Mouse (Mus musculus) lung, postnatal 36 days (tissue): Measurements from ENCODE around the gene Eif4g2.

Experiments
- DNase-seq: peaks from one replicate; pipeline ENCODE4 v3.0.0; 2022; ENCODE audit warnings: mixed read lengths

The Eif4g2 gene

GRCm38 (mm10) chr7:111068181-111068580 lies 14.6 kb downstream of the Eif4g2 start:
- no peak for DNase-seq

DNA sequence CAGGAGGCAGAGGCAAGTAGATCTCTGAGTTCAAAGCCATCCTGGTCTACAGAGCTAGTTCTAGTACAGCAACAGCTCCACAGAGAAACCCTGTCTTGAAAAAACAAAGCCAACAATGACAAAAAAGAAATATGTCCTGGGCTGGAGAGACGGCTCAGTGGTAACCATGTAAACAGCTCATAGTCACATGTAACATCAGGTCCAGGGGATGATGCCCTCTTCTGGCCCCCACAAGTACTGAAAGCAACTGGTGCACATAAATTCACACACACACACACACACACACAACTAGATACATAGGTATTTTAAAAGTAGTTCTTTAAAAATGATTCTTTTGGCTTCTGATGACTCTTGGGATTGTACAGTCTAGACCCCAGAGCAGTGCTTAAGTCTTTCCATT lies 19.9 kb downstream of the Eif4g2 start:
- no peak for DNase-seq

DNA sequence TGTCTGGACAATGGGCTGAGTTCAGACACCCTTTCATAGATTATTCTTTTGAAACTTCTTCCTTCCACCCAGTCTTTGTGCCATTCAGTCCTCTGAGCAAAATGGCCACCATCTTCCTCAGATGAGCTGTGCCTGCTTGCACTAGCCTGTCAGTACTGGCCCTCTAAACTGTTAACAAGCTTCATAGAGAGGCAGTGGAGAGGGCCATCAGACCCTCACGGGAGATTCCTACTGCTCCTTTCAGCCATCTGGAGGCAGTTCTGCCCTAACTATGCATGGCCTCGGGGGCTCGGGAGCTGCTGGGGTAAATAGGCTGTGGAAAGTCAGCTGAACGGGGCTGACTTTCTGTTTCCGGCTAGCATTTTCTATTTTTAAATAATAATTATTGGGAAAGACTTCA lies 23.3 kb downstream of the Eif4g2 start:
- no peak for DNase-seq

DNA sequence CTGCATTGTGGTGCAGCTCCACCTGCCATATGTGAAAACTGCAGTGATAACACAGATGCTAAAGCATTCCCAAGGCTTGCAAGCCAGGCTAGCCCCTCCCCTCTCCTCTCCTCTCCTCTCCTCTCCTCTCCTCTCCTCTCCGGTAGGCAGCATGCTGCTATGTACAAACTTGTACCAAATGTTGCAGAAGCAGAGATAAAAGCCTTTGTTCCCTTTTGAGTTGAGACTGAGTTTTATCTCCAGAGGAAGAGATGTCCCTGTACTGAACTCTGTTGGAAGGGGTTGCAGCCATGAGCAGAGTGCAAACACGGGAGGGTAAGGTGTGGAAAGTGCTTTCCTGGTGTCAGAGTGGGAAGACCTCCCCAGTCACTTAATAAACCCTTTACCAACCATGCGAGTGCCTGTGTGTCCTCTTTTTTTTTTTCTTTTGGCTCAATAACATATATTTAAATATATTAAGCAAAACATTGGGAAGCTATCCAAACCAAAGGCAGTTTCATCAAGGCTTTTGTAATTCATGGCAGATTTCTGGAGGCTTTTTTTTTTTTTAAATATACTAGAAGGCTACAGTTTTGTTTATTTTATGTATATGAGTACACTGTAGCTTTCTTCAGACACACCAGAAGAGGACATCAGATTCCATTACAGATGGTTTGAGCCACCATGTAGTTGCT lies 26.7 kb downstream of the Eif4g2 start:
- DNase-seq, result no peak

DNA sequence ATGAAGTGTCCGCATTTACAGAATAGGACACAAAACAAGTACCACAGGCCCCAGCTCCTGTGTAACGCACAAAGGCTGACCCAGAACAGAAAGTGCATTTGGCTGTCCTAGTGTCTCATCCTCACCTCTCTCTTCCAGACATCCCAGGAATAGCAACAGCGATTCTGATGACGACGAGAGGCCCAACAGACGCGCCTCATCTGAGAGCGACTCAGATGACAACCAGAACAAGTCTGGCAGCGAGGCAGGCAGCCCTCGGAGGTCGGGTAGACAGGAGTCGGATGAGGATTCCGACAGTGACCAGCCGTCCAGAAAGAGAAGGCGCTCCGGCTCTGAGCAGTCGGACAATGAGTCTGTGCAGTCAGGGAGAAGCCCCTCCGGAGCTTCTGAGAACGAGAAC lies 27.6 kb downstream of the Eif4g2 start:
- peak; percentile 6 for DNase-seq

DNA sequence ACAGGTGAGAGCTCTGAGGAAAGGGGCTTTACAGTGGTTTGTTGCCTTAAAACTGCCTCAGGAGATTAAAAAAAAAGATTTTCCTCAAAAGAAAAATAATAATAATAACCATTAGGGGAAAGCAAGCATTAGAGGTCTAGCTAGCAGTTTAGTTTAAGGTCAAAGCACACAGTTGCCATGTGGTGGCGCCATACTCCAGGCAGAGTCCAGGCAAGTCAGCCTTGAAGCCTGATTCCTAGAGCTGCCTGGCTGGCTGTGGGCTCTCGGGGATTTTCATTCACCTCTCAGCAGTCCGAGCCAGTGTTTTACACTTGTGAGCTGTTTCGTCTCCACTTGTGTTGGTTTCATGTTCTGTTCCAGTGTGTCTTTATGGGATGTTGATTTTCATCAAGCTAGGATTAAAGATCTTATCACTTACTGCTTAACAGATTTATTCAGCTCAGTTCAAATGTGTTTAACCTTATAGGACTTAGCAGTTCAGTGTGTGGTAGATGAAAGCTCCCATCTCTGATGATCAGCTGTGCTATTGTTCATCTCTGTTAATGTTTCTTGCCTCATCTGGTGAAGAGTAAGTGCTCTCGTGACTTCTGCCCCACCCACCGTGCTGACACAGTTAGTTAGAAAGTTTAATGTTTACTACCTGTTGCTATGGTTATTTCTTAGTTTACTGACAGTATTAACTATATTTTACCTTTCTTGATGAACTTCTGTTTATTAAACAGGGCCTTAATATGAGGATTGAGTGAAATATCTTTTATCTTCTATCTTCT lies 33.0 kb downstream of the Eif4g2 start:
- peak; percentile 74 for DNase-seq

- DNase-seq, result no peak
Measured at GRCm38 (mm10) chr7:111048920-111049319, 33.9 kb downstream of the Eif4g2 start.

GRCm38 (mm10) chr7:111029046-111029553 lies 53.7 kb downstream of the Eif4g2 start:
- peak; percentile 39 for DNase-seq

DNA sequence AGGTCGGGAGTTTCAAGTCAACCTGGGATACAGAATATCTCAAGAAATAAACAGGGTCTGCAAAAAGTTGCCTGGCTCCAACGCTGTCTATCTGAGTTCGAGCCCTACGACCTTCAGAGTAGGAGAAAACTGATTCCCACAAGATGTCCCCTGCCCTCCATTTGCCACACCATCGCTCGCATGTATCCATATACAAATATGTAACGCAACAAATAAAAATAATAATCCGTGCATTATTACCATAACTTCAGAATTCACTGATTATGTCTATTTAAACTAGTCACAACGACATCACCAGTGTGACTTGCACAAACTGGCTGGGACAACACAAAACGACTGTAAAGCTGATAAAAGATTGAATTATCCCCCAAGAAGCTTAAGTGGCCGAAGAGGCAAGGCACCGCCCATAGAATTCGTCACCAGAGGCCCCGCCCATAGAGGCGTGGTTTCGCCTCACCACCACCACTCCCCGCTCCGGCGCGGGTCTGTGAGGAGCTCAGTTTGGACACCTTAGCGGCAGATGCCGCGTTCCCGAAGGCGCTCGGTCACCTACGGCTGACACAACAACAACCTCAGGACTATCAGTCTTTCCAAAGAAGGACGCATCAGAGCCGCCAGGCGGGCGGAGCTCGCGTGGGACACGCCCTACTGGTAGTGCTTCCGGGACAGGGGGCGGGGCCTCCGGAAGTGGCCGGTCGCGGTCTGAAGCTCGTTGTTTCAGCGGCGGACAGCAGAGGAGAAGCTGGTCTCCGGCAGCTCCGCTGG lies 54.4 kb downstream of the Eif4g2 start, which contains the start of gene Ctr9:
Gene Ctr9, plus strand, starts transcription at position 671 of the 765 bp plus-strand sequence.
- peak; percentile 94 for DNase-seq

DNA sequence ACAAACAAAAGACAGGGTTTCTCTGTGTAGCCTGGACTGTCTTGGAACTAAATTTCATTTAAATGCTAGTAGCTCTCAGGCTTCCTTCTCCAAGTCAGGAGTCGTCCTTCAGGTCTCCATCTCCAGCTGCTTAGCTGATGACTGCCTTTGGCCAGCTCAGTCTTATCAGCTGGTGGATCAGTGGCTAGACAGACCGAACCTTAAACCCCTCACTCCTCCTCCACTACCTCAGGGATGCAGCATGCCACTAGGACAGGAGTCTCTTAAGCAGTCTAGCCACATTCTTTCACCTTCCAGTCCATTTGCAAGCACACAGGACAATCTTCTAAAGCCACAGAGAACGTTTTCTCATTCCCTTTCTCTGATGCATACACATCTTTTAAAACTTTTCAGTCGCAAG lies 57.9 kb downstream of the Eif4g2 start:
- no peak for DNase-seq

DNA sequence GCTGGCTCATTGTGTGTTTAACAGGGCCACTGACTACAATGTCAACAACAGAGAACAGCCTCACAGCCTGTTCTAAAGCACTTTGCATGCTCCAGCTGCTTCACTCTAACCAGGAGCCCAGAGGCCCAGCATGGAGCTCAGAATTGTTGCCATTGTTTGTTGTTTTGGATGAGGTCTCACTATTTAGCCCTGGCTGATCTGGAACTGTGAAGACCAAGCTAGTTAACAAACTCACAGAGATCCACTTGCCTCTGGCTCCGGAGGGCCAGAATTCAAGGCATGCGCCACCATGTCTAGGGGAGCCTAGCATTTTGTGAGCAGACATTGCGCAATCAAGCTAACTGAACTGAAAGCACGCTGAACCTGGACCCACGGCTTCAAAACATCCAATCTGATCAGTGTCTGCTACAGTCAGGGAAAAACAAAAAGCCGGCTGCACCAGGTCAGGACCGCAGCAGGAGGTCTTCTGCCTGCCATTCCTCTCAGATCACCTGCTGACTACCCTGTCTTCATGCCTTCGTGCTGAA lies 58.7 kb downstream of the Eif4g2 start:
- peak; percentile 50 for DNase-seq

DNA sequence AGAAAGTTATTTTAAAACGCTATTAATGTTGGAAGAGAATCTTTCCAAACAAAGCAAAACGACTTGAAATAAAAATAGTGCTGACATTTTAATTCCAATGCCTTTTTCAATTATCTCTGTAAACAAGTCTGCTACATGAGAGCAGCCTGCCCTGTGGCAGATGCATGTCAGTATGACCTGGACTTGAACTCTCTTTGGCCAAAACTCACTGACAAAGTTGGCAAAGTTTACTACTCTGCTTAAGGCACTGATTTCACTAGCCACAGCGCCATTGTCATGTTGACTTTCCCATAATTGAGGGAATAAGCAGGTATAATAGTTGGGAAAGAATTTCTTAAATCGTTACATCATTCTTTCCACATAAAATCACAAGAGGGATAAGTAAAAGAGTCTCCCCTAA lies 62.0 kb downstream of the Eif4g2 start:
- DNase-seq, result no peak
